Mouse (Mus musculus): ENCODE data around the gene Cdhr4. TPM values are rescaled to one million over a fixed set of nuclear protein-coding genes. Genes with fewer than 3 reads are reported as not detected.
A peak's percentile ranks its signal among the peaks of the same experiment; 100 is the strongest.

The Cdhr4 gene
- polyA plus RNA-seq, 1 experiment from 2014 or later, result 1.5 TPM

- Histone ChIP-seq H3K4me3 (replicated peaks) (no peak overlapping the region), H3K27me3 (replicated peaks) (no peaks in the 10 kb centered on the region), H3K4me2 (peak overlapping the region; percentile 37), H3K9ac (replicated peaks) (no peak overlapping the region), H3K9me3 (replicated peaks) (no peaks in the 10 kb centered on the region), H3K36me3 (peaks cover 5% of the 10 kb centered on the region; the same call in 1 of the 2 replicates), H3K4me1 (peaks cover 17% of the 10 kb centered on the region), H3K27ac (replicated peaks) (peak overlapping the region; percentile 70)
- WGBS, result 54% methylated on average over 5 of the region's 5 CpGs
- peak; percentile 60 for ATAC-seq (ENCODE audit: low FRiP score)
Observed at GRCm38 (mm10) chr9:107961881-107962280, 30.4 kb upstream of the Cdhr4 start.

- no peak overlapping the region for H3K27ac ChIP-seq (replicated peaks)
- no peak for ATAC-seq (ENCODE audit: low FRiP score)
- 92% methylated on average over 9 of the region's 9 CpGs for WGBS
- H3K4me1 ChIP-seq, result peaks cover 17% of the 10 kb centered on the region
- no peak overlapping the region for H3K9ac ChIP-seq (replicated peaks)
- no peak overlapping the region for H3K4me3 ChIP-seq (replicated peaks)
- H3K4me2 ChIP-seq, result no peak overlapping the region
- peaks cover 2% of the 10 kb centered on the region; the same call in 1 of the 2 replicates for H3K36me3 ChIP-seq
- no peaks in the 10 kb centered on the region for H3K27me3 ChIP-seq (replicated peaks)
- H3K9me3 ChIP-seq (replicated peaks), result no peaks in the 10 kb centered on the region
Observed at GRCm38 (mm10) chr9:107962916-107963315, 29.4 kb upstream of the Cdhr4 start.

DNA sequence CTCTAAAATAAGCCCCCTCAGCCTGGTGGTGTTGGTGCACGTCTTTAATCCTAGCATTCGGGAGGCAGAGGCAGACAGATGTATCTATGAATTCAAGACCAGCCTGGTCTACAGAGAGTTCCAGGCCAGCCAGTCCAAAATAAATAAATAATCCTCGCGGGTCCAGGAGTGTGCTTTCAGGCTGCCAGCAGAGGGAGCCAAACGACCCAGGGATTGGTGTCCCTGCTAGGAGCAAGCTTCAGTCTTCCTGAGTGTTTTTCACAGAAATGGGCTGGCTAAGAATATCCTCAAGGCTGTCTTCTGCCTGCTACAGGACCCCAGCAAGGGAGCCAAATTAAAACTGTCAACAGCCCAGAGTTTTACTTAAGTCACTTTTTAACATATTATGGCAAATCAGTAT is 28.6 kb upstream of the Cdhr4 start:
- H3K4me3 ChIP-seq (replicated peaks), result no peak overlapping the region
- H3K4me2 ChIP-seq, result no peak overlapping the region
- H3K9me3 ChIP-seq (replicated peaks), result no peaks in the 10 kb centered on the region
- 29% methylated on average over 5 of the region's 5 CpGs for WGBS
- peaks cover 17% of the 10 kb centered on the region for H3K4me1 ChIP-seq
- peak; percentile 67; the same call in 1 of the 2 replicates for ATAC-seq (ENCODE audit: low FRiP score)
- no peak overlapping the region for H3K27ac ChIP-seq (replicated peaks)
- no peak overlapping the region for H3K9ac ChIP-seq (replicated peaks)
- H3K36me3 ChIP-seq, result peaks cover 2% of the 10 kb centered on the region; the same call in 1 of the 2 replicates
- H3K27me3 ChIP-seq (replicated peaks), result no peaks in the 10 kb centered on the region

GRCm38 (mm10) chr9:107964681-107965080 is 27.6 kb upstream of the Cdhr4 start:
- Histone ChIP-seq H3K9me3 (replicated peaks) (no peaks in the 10 kb centered on the region), H3K36me3 (no peaks in the 10 kb centered on the region)

GRCm38 (mm10) chr9:107966676-107967075 is 25.6 kb upstream of the Cdhr4 start:
- no peaks in the 10 kb centered on the region for H3K36me3 ChIP-seq
- no peak overlapping the region for H3K27ac ChIP-seq (replicated peaks)
- H3K4me1 ChIP-seq, result peaks cover 7% of the 10 kb centered on the region
- H3K4me3 ChIP-seq (replicated peaks), result no peak overlapping the region
- no peaks in the 10 kb centered on the region for H3K27me3 ChIP-seq (replicated peaks)
- no peak overlapping the region for H3K9ac ChIP-seq (replicated peaks)
- 91% methylated on average over 10 of the region's 10 CpGs for WGBS
- no peak for ATAC-seq (ENCODE audit: low FRiP score)
- H3K9me3 ChIP-seq (replicated peaks), result no peaks in the 10 kb centered on the region
- H3K4me2 ChIP-seq, result no peak overlapping the region

More at GRCm38 (mm10) chr9:107964681-107965080, 27.6 kb upstream of the Cdhr4 start:
- H3K4me2 ChIP-seq, result no peak overlapping the region
- whole genome bisulfite sequencing, result 95% methylated on average over 9 of the region's 9 CpGs
- no peak for ATAC-seq (ENCODE audit: low FRiP score)
- H3K4me1 ChIP-seq, result peaks cover 17% of the 10 kb centered on the region
- no peak overlapping the region for H3K27ac ChIP-seq (replicated peaks)
- H3K27me3 ChIP-seq (replicated peaks), result no peaks in the 10 kb centered on the region
- no peak overlapping the region for H3K9ac ChIP-seq (replicated peaks)
- no peak overlapping the region for H3K4me3 ChIP-seq (replicated peaks)

GRCm38 (mm10) chr9:107967437-107967836 is 24.9 kb upstream of the Cdhr4 start:
- no peaks in the 10 kb centered on the region for H3K4me1 ChIP-seq
- no peaks in the 10 kb centered on the region for H3K27me3 ChIP-seq (replicated peaks)
- H3K4me3 ChIP-seq (replicated peaks), result no peak overlapping the region
- H3K4me2 ChIP-seq, result no peak overlapping the region
- no peak overlapping the region for H3K27ac ChIP-seq (replicated peaks)
- WGBS, result 89% methylated on average over 6 of the region's 6 CpGs
- no peaks in the 10 kb centered on the region for H3K9me3 ChIP-seq (replicated peaks)
- H3K9ac ChIP-seq (replicated peaks), result no peak overlapping the region
- ATAC-seq (ENCODE audit: low FRiP score), result no peak
- no peaks in the 10 kb centered on the region for H3K36me3 ChIP-seq

GRCm38 (mm10) chr9:107968531-107968930 is 23.8 kb upstream of the Cdhr4 start:
- H3K4me2 ChIP-seq, result no peak overlapping the region
- WGBS, result 94% methylated on average over 7 of the region's 7 CpGs
- H3K9me3 ChIP-seq (replicated peaks), result no peaks in the 10 kb centered on the region
- no peak for ATAC-seq (ENCODE audit: low FRiP score)
- no peaks in the 10 kb centered on the region for H3K4me1 ChIP-seq
- H3K9ac ChIP-seq (replicated peaks), result no peak overlapping the region
- no peak overlapping the region for H3K27ac ChIP-seq (replicated peaks)
- H3K27me3 ChIP-seq (replicated peaks), result no peaks in the 10 kb centered on the region
- H3K4me3 ChIP-seq (replicated peaks), result no peak overlapping the region
- H3K36me3 ChIP-seq, result no peaks in the 10 kb centered on the region

GRCm38 (mm10) chr9:107970311-107970710 is 22.0 kb upstream of the Cdhr4 start:
- Histone ChIP-seq H3K9ac (replicated peaks) (no peak overlapping the region), H3K27ac (replicated peaks) (no peak overlapping the region), H3K27me3 (replicated peaks) (no peaks in the 10 kb centered on the region), H3K4me2 (no peak overlapping the region), H3K9me3 (replicated peaks) (no peaks in the 10 kb centered on the region), H3K36me3 (no peaks in the 10 kb centered on the region), H3K4me3 (replicated peaks) (no peak overlapping the region), H3K4me1 (no peaks in the 10 kb centered on the region)
- no peak for ATAC-seq (ENCODE audit: low FRiP score)
- WGBS, result 89% methylated on average over 5 of the region's 5 CpGs

- no peak overlapping the region for H3K4me2 ChIP-seq
- H3K36me3 ChIP-seq, result no peaks in the 10 kb centered on the region
- H3K9ac ChIP-seq (replicated peaks), result no peak overlapping the region
- H3K4me3 ChIP-seq (replicated peaks), result no peak overlapping the region
- ATAC-seq (ENCODE audit: low FRiP score), result no peak
- H3K27ac ChIP-seq (replicated peaks), result no peak overlapping the region
- no peaks in the 10 kb centered on the region for H3K9me3 ChIP-seq (replicated peaks)
- no peaks in the 10 kb centered on the region for H3K27me3 ChIP-seq (replicated peaks)
- 80% methylated on average over 8 of the region's 8 CpGs for WGBS
- H3K4me1 ChIP-seq, result no peaks in the 10 kb centered on the region
Observed at GRCm38 (mm10) chr9:107971690-107972541, 20.4 kb upstream of the Cdhr4 start.

GRCm38 (mm10) chr9:107974491-107975171 is 17.7 kb upstream of the Cdhr4 start:
- H3K27ac ChIP-seq (replicated peaks), result no peak overlapping the region
- H3K4me2 ChIP-seq, result no peak overlapping the region
- WGBS, result 85% methylated on average over 10 of the region's 10 CpGs
- no peaks in the 10 kb centered on the region for H3K27me3 ChIP-seq (replicated peaks)
- H3K9me3 ChIP-seq (replicated peaks), result no peaks in the 10 kb centered on the region
- H3K4me1 ChIP-seq, result no peaks in the 10 kb centered on the region
- no peak for ATAC-seq (ENCODE audit: low FRiP score)
- no peak overlapping the region for H3K9ac ChIP-seq (replicated peaks)
- no peak overlapping the region for H3K4me3 ChIP-seq (replicated peaks)
- no peaks in the 10 kb centered on the region for H3K36me3 ChIP-seq

GRCm38 (mm10) chr9:107975399-107976386 is 16.6 kb upstream of the Cdhr4 start, which contains the start of gene Uba7:
Gene Uba7, plus strand, starts transcription at chr9:107975505.
- WGBS, result 76% methylated on average over 12 of the region's 12 CpGs
- Histone ChIP-seq H3K27ac (replicated peaks) (no peak within 1 kb of the TSS), H3K4me3 (replicated peaks) (no peak within 1 kb of the TSS), H3K4me2 (no peak within 1 kb of the TSS; the same call in 1 of the 2 replicates), H3K4me1 (no peaks in the 10 kb centered on the region), H3K27me3 (replicated peaks) (no peaks in the 10 kb centered on the region), H3K9me3 (replicated peaks) (no peaks in the 10 kb centered on the region), H3K9ac (replicated peaks) (no peak within 1 kb of the TSS), H3K36me3 (no peaks in the 10 kb centered on the region)
- no peak for ATAC-seq (ENCODE audit: low FRiP score)

All from neural tube, embryonic 15.5 days (tissue).